Mouse (Mus musculus) G1E-ER4 (cell line): ENCODE results near the gene Tk1. TPM values are rescaled to one million over a fixed set of nuclear protein-coding genes. Genes with fewer than 3 reads are reported as not detected.

Experiments used
- GATA1 ChIP-seq: IDR thresholded peaks from one replicate; pipeline ENCODE4 v1.8.0; 2012; ENCODE audit warnings: low read length, inconsistent platforms
- polyA plus RNA-seq: library from polyadenylated mRNA; stranded (reverse); fragments of >175 nt; gene quantifications from 2 replicates; pipeline ENCODE4 v1.2.3, GENCODE M21; 2012

Tk1 gene
- polyA plus RNA-seq, 1 experiment: 101 TPM

- TF ChIP-seq GATA1: no peak
These were observed 27.0 kb upstream of the Tk1 start for GRCm38 (mm10) chr11:117852875-117853274.

GRCm38 (mm10) chr11:117848985-117849671 is 23.2 kb upstream of the Tk1 start, which contains the start of gene Birc5:
Gene Birc5 (plus strand): TSS chr11:117849251.
- no peak for TF ChIP-seq GATA1

- TF ChIP-seq GATA1: no peak
These were observed 22.5 kb upstream of the Tk1 start for GRCm38 (mm10) chr11:117848271-117848984.

GRCm38 (mm10) chr11:117847593-117848215 is 21.8 kb upstream of the Tk1 start:
- TF ChIP-seq GATA1: no peak

GRCm38 (mm10) chr11:117846640-117847039 is 20.7 kb upstream of the Tk1 start:
- no peak for TF ChIP-seq GATA1

- TF ChIP-seq GATA1: no peak
These were observed 19.8 kb upstream of the Tk1 start for GRCm38 (mm10) chr11:117845651-117846050.

GRCm38 (mm10) chr11:117844997-117845396 is 19.1 kb upstream of the Tk1 start:
- no peak for TF ChIP-seq GATA1

- TF ChIP-seq GATA1: no peak
These were observed 17.5 kb upstream of the Tk1 start for GRCm38 (mm10) chr11:117843434-117843833.

- TF ChIP-seq GATA1: no peak
These were observed 15.0 kb upstream of the Tk1 start for GRCm38 (mm10) chr11:117840910-117841309.

GRCm38 (mm10) chr11:117839021-117839420 is 13.1 kb upstream of the Tk1 start:
- TF ChIP-seq GATA1: no peak

- no peak for TF ChIP-seq GATA1
These were observed 12.7 kb upstream of the Tk1 start for GRCm38 (mm10) chr11:117838572-117838971.

- TF ChIP-seq GATA1: no peak
These were observed 10.4 kb upstream of the Tk1 start for GRCm38 (mm10) chr11:117836306-117836705.

GRCm38 (mm10) chr11:117834086-117834485 is 8.2 kb upstream of the Tk1 start:
- TF ChIP-seq GATA1: no peak

GRCm38 (mm10) chr11:117832086-117832969 is 6.4 kb upstream of the Tk1 start:
- peak; percentile 9 for TF ChIP-seq GATA1

GRCm38 (mm10) chr11:117830401-117830800 is 4.5 kb upstream of the Tk1 start:
- no peak for TF ChIP-seq GATA1

- no peak for TF ChIP-seq GATA1
These were observed 3.9 kb upstream of the Tk1 start for GRCm38 (mm10) chr11:117829671-117830215.
